Mouse (Mus musculus) liver, postnatal 0 days (tissue): ENCODE data around the gene Anapc1. TPM values are rescaled to one million over a fixed set of nuclear protein-coding genes. Genes with fewer than 3 reads are reported as not detected.
"Not testable (repeated sequence)": the region's sequence is repeated elsewhere in the genome, so short reads cannot be mapped to it uniquely, and the experiment has no call there.

Experiments used
- ATAC-seq: fragments of 200-750 bp; cut with Nextera tagmentation; 2 replicates; pipeline ENCODE4 v1.8.0; 2017; ENCODE audit warnings: mild to moderate bottlenecking, moderate library complexity
- DNase-seq: peaks from one replicate; pipeline ENCODE4 v3.0.0-alpha.2; 2016
- H3K27ac ChIP-seq: fragments of 300-500 bp; sonication (generic); 2 replicates; pipeline ENCODE4 v1.5.1; 2014; ENCODE audit warnings: antibody characterized with exemption, moderate library complexity, mild to moderate bottlenecking, low read depth
- H3K27me3 ChIP-seq: fragments of 300-500 bp; sonication (generic); 2 replicates; pipeline ENCODE4 v1.6.1; 2014; ENCODE audit warnings: low read length, control low read depth, mixed read lengths; ENCODE audit not compliant: insufficient read depth
- H3K36me3 ChIP-seq: fragments of 300-500 bp; sonication (generic); replicated peaks from 2 replicates; pipeline ENCODE4 v1.6.1; 2014; ENCODE audit warnings: mild to moderate bottlenecking, control low read depth, low read length, moderate library complexity, mixed read lengths; ENCODE audit not compliant: insufficient read depth
- H3K4me1 ChIP-seq: fragments of 300-500 bp; sonication (generic); 2 replicates; pipeline ENCODE4 v1.6.1; 2014; ENCODE audit warnings: antibody characterized with exemption, mild to moderate bottlenecking, control low read depth; ENCODE audit not compliant: insufficient read depth
- H3K4me2 ChIP-seq: fragments of 300-500 bp; sonication (generic); 2 replicates; pipeline ENCODE4 v1.6.1; 2014; ENCODE audit warnings: low read depth, mild to moderate bottlenecking, low read length, moderate library complexity, mixed read lengths
- H3K4me3 ChIP-seq: fragments of 300-500 bp; sonication (generic); 2 replicates; pipeline ENCODE4 v1.5.1; 2014; ENCODE audit warnings: low read depth, low read length
- H3K9ac ChIP-seq: fragments of 300-500 bp; sonication (generic); replicated peaks from 2 replicates; pipeline ENCODE4 v1.6.1; 2014; ENCODE audit warnings: mild to moderate bottlenecking, moderate library complexity
- H3K9me3 ChIP-seq: fragments of 300-500 bp; sonication (generic); 2 replicates; pipeline ENCODE4 v1.6.1; 2016; ENCODE audit warnings: mild to moderate bottlenecking, control low read depth, low read length, mixed read lengths
- CTCF ChIP-seq: sonication (generic); IDR thresholded peaks from 2 replicates; pipeline ENCODE4 v1.5.1; 2016; ENCODE audit warnings: antibody characterized with exemption, low read depth
- EP300 ChIP-seq: IDR thresholded peaks from 2 replicates; pipeline ENCODE4 v1.6.1; 2016; ENCODE audit warnings: antibody characterized with exemption, low read depth, mild to moderate bottlenecking
- WGBS: fragments of 180-500 bp; shearing (Covaris S2); extraction: QIAGEN DNeasy Blood & Tissue Kit; methylation state at CpG from one replicate; pipeline ENCODE4 v1.1.7; 2014; ENCODE audit not compliant: insufficient replicate concordance; 5-methylcytosine and 5-hydroxymethylcytosine counted together
- polyA plus RNA-seq: library from polyadenylated mRNA; unstranded; fragments of >200 nt; fragmentation: Nextera tagmentation; extraction: Ambion mirVana; gene quantifications from 2 replicates; pipeline ENCODE4 v1.2.1, GENCODE M21; 2015

The Anapc1 gene
- polyA plus RNA-seq, 1 experiment from 2014 or later: 10.2 TPM

DNA sequence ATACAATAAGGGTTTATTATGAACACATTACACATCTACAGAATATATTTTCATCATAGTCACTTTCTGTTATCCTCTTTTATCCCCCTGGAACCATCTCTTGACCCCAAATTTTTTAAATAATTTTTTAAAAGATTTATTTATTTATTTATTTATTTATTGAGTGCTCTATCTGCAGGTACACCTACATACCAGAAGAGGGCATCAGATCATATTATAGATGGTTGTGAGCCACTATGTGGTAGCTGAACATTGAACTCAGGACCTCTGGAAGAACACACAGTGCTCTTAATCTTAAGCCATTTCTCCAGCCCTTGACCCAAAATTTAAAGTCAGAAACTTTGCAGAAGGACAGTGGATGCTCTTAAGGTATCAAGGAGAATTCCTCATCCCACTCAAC, 7.4 kb upstream of the Anapc1 start:
- no peak overlapping the region for H3K4me3 ChIP-seq
- H3K9me3 ChIP-seq: no peaks in the 10 kb centered on the region
- TF ChIP-seq EP300: no peak
- peak; percentile 23; the same call in 1 of the 2 replicates for TF ChIP-seq CTCF
- H3K27me3 ChIP-seq: peaks cover 9% of the 10 kb centered on the region; the same call in 1 of the 2 replicates
- no peaks in the 10 kb centered on the region for H3K4me1 ChIP-seq
- H3K9ac ChIP-seq: no peak overlapping the region
- H3K4me2 ChIP-seq: no peak overlapping the region
- ATAC-seq (no peak), DNase-seq (no peak)
- H3K27ac ChIP-seq: no peak overlapping the region
- no peaks in the 10 kb centered on the region for H3K36me3 ChIP-seq

DNA sequence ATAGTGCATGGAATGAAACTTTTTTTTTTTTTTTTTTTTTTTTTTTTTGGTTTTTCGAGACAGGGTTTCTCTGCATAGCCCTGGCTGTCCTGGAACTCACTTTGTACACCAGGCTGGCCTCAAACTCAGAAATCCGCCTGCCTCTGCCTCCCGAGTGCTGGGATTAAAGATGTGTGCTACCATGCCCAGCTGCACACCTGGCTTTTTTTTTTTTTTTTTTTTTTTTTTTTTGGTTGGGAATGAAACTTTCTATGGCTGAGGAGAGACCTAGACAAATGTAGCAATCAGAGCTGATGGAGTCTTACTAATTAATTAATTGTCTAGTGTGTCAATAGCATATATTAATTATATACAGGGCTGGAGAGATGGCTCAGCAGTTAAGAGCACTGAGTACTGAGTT, 6.6 kb upstream of the Anapc1 start:
- WGBS: 73% methylated on average over 3 of the region's 3 CpGs
- not testable (repeated sequence) for H3K4me2 ChIP-seq, H3K27ac ChIP-seq, H3K36me3 ChIP-seq, H3K9ac ChIP-seq, ATAC-seq, H3K4me3 ChIP-seq, H3K9me3 ChIP-seq, H3K27me3 ChIP-seq, DNase-seq, H3K4me1 ChIP-seq

DNA sequence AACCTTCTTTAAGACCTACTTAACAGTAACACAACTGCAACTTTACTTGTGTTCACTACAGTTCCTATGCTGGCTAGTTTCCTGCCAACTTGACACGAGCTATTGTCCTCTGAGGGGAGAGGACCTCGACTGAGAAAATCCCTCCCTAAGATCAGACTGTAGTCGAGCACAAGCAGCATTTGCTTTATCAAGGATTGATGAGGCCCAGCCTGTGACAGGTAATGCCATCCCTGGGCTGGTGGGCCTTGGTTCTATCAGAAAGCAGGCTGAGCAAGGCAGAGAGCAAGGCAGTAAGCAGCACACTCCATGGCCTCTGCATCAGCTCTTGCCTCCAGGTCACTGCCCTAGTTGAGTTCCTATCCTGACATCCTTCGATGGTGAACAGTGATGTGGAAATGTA, 6.0 kb upstream of the Anapc1 start:
- H3K4me3 ChIP-seq: no peak overlapping the region
- H3K27me3 ChIP-seq: no peaks in the 10 kb centered on the region
- no peak for DNase-seq
- H3K4me1 ChIP-seq: no peaks in the 10 kb centered on the region
- no peak for ATAC-seq
- no peak overlapping the region for H3K27ac ChIP-seq
- WGBS: 54% methylated on average over 4 of the region's 4 CpGs
- H3K9me3 ChIP-seq: no peaks in the 10 kb centered on the region
- TF ChIP-seq EP300: no peak
- no peak for TF ChIP-seq CTCF
- H3K4me2 ChIP-seq: no peak overlapping the region
- H3K36me3 ChIP-seq: no peaks in the 10 kb centered on the region
- no peak overlapping the region for H3K9ac ChIP-seq

DNA sequence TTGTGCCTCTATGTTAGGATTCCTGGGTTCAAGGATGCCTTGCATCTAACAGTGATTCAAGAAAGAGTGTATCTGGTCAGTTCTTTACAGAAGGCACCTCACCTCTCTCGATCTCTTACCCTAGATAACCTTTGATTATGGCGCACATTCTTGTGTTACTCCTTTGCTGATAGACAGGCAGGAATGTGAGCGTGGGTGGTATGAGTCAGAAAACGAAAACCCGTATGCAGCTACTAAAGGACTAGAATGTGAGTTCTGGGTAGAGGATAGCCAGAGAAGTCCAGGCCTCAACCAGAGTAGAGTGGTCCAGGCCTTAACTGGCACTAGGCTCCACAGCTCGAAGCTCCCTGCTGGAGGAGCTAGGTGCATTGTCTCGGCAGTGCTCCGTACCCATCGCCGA, 5.6 kb upstream of the Anapc1 start:
- Histone ChIP-seq H3K27ac (no peak overlapping the region), H3K4me3 (no peak overlapping the region), H3K4me1 (no peaks in the 10 kb centered on the region), H3K36me3 (no peaks in the 10 kb centered on the region), H3K27me3 (no peaks in the 10 kb centered on the region), H3K9ac (no peak overlapping the region), H3K9me3 (no peaks in the 10 kb centered on the region), H3K4me2 (no peak overlapping the region)
- 91% methylated on average over 10 of the region's 10 CpGs for WGBS
- no peak for ATAC-seq
- TF ChIP-seq CTCF (no peak), EP300 (no peak)
- DNase-seq: no peak

DNA sequence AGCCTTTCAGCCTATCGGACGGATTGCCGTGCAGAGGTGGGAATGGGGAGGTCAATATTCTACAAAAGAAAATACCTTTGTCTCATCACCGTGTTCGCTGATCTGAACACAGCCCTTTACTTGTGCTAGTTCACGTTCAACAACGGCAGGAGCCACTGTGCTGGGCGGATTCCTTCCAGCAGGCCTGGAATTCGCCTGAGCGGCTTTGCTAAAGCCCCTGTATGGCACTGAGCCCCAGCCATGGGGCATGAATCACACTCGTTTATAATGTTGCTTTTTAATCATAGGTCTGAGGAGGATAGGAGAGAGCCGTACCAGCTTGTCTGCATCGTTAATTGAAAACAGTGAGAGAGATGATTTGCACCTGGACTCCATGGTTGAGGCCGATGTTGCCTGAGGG, 5.1 kb upstream of the Anapc1 start:
- DNase-seq: no peak
- no peaks in the 10 kb centered on the region for H3K4me1 ChIP-seq
- no peaks in the 10 kb centered on the region for H3K27me3 ChIP-seq
- 83% methylated on average over 14 of the region's 14 CpGs for WGBS
- H3K9ac ChIP-seq: no peak overlapping the region
- H3K27ac ChIP-seq: no peak overlapping the region
- ATAC-seq: no peak
- TF ChIP-seq EP300: no peak
- TF ChIP-seq CTCF: no peak
- no peak overlapping the region for H3K4me3 ChIP-seq
- no peaks in the 10 kb centered on the region for H3K36me3 ChIP-seq
- H3K4me2 ChIP-seq: no peak overlapping the region
- no peaks in the 10 kb centered on the region for H3K9me3 ChIP-seq

DNA sequence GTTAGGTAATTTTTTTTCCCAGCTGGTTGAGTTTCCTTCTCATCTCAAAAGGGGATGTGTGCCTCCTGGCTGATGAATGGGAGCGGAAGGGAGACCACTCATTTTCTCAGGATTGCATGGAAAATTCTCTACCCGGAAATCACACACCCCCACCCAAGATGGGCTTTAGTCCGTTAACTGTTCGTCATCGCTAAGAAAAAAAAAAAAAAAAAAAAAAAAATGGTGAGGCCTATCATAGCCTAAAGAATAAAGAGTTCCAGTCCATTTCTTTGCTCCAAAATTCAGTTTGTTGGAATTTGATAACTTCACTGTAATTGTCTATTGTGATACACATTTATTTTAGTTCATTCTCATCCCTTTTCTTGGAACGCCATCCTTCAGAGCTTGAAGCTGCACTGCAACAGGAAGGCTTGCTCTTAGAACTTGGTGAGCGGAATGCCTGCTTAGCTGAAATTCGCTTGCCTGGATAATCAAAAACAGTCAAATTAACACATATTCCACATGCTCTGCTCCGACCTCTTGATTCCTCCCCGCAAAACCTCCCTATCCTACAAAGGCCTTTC, 448 bp upstream of the Anapc1 start:
- Histone ChIP-seq H3K27ac (peak overlapping the region; percentile 62), H3K4me1 (peaks cover 8% of the 10 kb centered on the region), H3K9me3 (no peaks in the 10 kb centered on the region), H3K4me3 (peak overlapping the region; percentile 85), H3K9ac (peak overlapping the region; percentile 95), H3K4me2 (peak overlapping the region; percentile 75), H3K36me3 (peaks cover 12% of the 10 kb centered on the region), H3K27me3 (no peaks in the 10 kb centered on the region)
- ATAC-seq (peak; percentile 47), DNase-seq (no peak)
- no peak for TF ChIP-seq CTCF
- TF ChIP-seq EP300: no peak
- WGBS: 49% methylated on average over 10 of the region's 10 CpGs

DNA sequence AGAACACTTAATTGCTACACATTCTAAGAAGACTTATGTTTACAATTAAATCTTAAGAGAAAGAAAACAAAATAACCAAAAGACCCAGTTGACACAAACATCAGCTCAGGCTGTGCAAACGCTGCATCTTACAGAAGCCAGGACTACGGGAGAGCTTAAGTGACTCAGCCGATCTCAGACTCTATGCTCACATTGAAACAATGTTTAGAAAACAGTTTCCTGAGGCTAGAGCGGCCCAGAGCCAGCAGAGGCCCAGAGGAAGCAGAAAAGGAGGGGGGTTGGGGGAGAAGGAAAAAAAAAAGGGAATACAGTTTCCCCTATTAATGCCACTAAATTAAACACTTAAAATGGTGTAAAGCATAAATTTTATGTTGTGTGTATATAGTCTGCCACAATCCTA, 6.5 kb downstream of the Anapc1 start:
- no peak for ATAC-seq

More for the DNA sequence above, 6.5 kb downstream of the Anapc1 start:
- no peaks in the 10 kb centered on the region for H3K27me3 ChIP-seq
- WGBS: 63% methylated on average over 4 of the region's 4 CpGs
- no peak overlapping the region for H3K4me3 ChIP-seq
- no peak overlapping the region; the same call in 1 of the 2 replicates for H3K27ac ChIP-seq
- no peak for TF ChIP-seq CTCF
- no peak for TF ChIP-seq EP300
- no peak for DNase-seq
- no peaks in the 10 kb centered on the region for H3K9me3 ChIP-seq
- H3K4me2 ChIP-seq: no peak overlapping the region
- H3K36me3 ChIP-seq: peaks cover 59% of the 10 kb centered on the region
- no peak overlapping the region for H3K9ac ChIP-seq
- no peaks in the 10 kb centered on the region; the same call in 1 of the 2 replicates for H3K4me1 ChIP-seq
